Mouse (Mus musculus): ENCODE results near the gene Specc1.

The Specc1 gene

DNA sequence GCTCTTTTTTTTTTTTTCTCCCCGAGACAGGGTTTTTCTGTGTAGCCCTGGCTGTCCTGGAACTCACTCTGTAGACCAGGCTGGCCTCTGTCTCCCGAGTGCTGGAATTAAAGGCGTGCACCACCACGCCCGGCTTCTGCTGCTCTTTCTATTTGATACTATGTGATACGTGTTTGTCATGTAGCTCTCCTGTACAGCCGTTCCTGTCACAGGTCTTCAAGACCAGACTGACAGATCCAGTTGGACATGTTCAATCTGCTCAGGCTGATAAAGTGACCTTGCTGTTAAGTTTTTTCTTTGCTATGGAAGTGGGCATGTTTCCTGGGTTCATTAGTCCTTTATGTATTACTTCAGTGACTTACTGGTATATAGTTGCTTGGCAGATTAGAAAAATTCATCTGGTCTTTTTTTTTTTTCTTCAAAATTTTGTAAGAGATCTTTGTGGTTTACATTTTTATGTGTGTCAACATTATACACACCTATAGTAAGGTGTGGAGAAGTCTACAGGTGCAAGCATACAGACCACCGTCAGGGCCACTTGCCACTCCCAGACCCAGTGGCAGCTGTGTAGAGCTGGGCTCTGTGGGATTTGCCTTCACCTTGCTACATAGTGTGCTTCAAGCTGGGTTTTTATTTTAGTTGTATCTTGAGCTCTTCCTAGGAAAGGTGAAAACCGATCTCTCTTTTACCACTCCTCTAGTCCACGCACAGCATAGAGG lies 221.0 kb downstream of the Specc1 start:
- DNase-seq (ENCODE audit: low spot score in 2 of 2): no peak

DNA sequence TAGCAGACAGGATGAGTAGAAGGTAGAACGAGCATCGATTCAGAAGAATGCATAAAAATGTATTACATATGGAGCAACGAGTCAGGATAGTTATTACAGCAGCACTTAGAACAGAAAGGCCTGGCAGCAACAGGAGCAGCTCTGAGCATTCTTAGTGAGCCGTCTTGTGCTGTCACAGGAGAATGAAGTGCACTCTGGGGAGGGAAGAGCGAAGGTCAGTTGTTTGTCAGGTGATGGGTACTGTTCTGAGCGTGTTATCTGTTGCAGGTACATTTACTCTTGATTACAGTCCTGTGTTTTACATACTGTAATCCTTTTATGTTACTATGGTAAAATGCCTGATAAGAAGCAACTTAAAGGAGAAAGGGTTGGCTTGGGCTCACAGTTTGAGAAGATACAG lies 224.2 kb downstream of the Specc1 start:
- DNase-seq (ENCODE audit: low spot score in 2 of 2): no peak

GRCm38 (mm10) chr11:62184900-62185299 lies 228.3 kb downstream of the Specc1 start:
- DNase-seq (ENCODE audit: low spot score in 2 of 2): no peak

DNA sequence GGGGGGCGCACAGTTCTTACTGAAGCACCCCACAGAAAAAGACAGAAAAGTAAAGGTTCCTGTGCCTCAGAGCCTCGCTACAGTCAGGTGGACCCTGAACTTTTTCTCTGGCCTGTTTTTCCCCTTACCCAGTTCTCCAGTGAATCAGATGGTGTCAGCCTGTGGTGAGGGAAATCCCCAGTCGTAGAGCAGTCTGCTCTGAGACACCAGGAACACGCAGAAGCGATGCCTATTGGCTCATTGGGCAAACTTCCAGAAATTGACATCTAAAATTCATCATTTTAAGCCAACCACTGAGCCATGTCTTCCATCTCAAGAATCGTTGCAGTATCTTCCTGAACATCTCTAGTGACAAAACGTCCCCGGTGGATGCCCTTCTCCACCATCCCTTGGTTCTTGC lies 230.5 kb downstream of the Specc1 start:
- DNase-seq (ENCODE audit: low spot score in 2 of 2): no peak

DNA sequence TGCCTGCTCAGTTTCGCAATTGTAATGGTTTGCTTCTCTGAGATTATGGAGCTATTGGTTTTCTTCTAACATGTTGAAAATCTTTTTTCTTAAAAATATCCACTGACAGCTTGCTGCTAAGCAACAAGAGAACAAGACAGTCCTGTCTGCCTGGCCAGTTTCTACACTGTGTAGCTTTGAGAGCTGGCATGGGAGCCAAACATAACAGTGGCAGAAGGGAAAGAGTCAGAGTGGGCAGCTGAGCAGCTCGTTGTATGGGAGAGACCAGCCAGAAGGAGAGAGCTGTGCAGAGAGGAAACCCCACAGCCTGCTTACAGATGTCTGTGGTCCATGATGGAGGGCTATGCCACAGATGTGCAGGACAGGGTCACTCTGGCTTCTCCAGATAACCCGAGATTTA lies 235.5 kb downstream of the Specc1 start:
- no peak for DNase-seq (ENCODE audit: low spot score in 2 of 2)

- DNase-seq (ENCODE audit: low spot score in 2 of 2): no peak
Measured at GRCm38 (mm10) chr11:62193116-62193515, 236.6 kb downstream of the Specc1 start.

DNA sequence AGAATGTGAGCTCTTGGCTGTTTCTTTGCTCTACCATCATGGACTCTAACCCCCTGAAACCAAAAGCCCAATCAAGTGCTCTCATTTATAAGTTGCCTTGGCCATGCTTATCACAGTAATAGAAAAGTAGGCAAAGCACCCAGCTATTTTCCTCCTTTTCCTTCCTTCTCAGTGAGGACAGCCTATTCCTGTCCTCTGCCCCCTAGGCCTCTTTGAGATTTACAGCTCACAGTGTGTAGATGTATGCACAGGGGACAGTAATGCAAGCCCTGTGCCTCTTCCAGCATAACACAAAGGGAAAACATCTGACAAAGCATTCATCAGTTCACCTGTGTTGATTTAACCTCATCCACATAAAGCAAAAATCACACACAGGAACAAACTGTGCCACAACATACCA lies 237.7 kb downstream of the Specc1 start:
- DNase-seq (ENCODE audit: low spot score in 2 of 2): no peak

GRCm38 (mm10) chr11:62200901-62201512 lies 244.4 kb downstream of the Specc1 start:
- DNase-seq (ENCODE audit: low spot score in 2 of 2): no peak

DNA sequence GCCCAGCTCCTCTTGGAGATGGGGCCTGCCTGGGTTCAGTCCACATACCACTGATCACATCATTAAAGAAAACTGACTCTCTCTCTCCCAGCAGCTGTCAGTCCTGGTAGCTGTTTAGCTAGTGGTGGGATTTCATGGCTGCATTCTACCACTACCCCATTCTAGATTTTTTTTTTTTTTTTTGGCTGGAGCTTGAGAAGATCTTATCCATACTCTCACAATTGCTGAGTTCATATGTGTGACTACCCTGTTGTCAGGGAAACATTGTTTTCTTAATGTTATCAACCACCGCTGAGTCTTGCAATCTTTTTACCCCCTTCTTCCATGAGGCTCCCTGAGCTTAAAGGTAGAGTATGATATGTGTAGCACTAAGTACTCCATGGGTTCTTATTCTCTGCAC lies 246.1 kb downstream of the Specc1 start:
- no peak for DNase-seq (ENCODE audit: low spot score in 2 of 2)

DNA sequence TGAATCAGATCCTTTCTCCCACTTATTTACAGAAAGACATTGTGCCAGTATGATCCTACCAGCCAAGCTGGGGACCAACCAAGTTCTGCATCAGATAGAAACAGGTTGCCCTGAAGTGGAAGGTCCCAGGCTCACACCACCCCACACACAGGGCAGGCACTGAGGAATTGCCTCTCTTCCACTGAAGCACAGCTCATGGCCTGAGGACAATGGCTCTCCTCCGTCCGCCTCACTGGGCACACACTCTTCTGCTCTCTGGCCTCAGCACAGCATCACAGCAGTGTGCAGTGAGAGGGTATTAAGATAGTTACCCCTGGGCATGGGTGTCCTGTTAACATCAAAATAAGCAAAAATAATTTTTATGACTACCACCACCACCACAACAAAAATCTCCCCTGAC lies 252.5 kb downstream of the Specc1 start:
- no peak for DNase-seq (ENCODE audit: low spot score in 2 of 2)

- DNase-seq (ENCODE audit: low spot score in 2 of 2): no peak
Measured at GRCm38 (mm10) chr11:62209891-62210290, 253.3 kb downstream of the Specc1 start.

GRCm38 (mm10) chr11:62213384-62213989 lies 256.9 kb downstream of the Specc1 start:
- no peak for DNase-seq (ENCODE audit: low spot score in 2 of 2)

GRCm38 (mm10) chr11:62215107-62215506 lies 258.5 kb downstream of the Specc1 start:
- no peak for DNase-seq (ENCODE audit: low spot score in 2 of 2)

GRCm38 (mm10) chr11:62217751-62218150 lies 261.2 kb downstream of the Specc1 start:
- no peak for DNase-seq (ENCODE audit: low spot score in 2 of 2)

DNA sequence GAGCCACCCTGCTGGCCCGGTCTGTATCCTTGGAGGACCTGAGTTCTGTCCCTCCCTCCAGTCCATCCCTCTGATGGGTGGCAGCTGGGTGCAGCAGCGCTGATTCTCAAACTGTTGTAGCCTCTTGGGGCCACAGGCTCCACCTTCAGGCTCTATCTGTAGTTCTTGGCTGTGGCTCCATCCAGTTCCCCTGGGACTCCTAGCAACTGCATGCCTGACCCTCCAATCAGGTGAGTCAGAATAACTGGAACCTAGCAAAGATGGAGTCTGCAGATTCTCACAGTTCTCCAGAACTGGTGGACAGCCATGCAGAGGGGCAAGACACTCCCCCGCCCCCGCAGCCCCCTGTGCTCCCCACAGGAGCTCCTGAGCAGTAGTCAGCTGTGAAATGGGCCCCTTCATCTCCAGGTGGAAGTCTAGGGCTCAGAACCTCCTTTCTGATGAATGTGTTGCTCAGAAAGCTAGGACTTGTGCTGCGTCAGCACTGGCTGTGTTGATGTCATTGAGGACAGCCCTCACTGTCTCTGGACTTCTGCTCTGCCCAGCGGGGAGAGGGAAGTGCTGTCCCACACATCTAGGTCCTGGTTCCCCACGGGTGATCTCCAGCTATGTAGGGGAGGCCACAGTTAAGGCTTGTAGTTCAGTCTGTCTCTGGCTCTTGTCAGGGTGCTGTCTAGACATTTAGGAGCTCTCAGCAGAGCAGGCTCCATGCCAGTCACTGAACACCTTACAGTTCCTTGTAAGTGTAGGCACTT lies 264.4 kb downstream of the Specc1 start:
- no peak for DNase-seq (ENCODE audit: low spot score in 2 of 2)

DNA sequence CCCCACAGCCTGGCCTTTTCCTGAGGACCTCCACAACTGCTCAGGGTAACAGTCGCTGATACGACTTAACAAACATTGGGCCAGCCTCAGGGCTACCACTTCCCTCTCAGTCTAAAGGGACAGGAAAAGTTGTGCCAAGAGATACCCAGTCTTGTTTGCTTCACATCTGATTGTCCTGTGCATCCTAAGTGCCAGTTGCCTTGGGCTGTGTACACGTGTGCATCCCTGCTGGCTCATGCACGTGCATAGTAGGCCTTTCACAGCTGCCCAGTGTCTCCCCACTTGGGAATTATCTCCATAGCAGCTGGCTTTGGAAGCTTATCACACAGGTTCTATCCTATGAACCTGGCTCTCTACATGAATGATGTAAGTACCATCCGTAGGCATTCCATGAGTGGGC lies 266.9 kb downstream of the Specc1 start:
- no peak for DNase-seq (ENCODE audit: low spot score in 2 of 2)

- no peak for DNase-seq (ENCODE audit: low spot score in 2 of 2)
Measured at GRCm38 (mm10) chr11:62223962-62224361, 267.4 kb downstream of the Specc1 start.

DNA sequence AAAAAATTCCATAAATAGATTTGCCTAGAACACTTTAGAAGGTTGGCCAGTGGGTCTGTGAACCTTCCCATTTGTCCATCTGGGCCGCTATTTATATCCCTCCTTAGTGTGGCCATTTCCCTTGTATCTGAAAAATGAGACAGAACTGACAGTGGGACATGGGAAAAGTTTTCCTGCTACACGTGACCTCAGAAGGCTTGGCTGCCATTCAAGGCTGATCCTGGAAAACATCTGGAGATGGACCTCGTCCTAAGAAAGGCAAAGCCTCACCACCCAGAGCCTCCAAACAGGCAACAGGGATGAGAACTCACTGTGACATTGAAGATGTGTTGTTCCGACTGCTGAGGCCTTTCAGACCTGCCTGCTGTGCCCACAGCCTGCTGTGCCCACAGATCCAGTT lies 268.2 kb downstream of the Specc1 start:
- DNase-seq (ENCODE audit: low spot score in 2 of 2): no peak

DNA sequence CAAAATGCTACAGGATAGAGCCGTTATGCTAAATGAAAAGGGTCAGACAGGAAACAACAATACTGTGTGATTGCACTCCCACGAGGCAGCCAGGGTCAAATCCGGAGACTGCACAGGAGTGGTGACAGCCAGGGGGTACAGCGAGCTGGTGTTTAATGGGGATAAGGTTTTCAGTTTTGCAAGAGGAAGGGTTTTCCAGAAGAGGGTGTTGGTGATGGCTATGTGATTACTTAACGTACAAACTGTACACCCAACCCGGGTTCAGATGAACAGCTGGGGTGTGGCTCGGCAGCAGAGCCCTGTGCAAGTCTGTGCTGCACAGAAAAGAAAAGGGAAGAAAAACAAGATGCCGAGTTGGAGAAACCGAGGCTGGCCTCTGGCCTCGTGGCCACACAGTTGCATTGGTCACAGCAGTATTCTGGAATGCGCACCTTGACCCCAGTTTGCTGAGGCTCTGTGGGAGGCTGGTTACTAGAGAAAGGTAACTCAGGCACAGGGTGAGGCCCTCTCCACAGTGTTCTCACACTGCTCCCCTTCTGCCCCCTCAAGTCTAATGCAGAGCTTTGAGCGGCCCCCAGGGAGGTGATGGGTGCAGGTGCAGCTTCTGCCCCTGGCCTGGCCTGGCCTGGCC lies 284.2 kb downstream of the Specc1 start:
- no peak for DNase-seq (ENCODE audit: low spot score in 2 of 2)

DNA sequence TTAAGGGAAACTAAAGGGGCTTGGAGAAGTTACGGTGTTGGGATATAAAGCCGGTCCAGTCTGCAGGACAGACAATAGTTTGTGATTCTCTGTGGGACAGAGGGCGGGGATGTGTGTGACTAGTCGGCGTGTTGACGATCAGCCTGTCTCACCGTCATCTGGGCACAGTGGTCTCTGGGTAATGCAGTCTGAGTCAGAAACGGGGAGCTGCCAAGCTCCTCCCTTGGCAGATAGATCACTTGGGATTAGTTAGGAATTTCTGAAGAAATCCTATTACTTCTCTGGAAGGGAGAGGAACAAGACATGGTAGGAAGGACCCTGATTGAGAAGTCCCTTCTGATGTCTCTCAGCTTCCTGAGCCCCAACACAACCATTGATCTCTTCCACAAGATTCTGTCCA lies 287.3 kb downstream of the Specc1 start:
- no peak for DNase-seq (ENCODE audit: low spot score in 2 of 2)

DNA sequence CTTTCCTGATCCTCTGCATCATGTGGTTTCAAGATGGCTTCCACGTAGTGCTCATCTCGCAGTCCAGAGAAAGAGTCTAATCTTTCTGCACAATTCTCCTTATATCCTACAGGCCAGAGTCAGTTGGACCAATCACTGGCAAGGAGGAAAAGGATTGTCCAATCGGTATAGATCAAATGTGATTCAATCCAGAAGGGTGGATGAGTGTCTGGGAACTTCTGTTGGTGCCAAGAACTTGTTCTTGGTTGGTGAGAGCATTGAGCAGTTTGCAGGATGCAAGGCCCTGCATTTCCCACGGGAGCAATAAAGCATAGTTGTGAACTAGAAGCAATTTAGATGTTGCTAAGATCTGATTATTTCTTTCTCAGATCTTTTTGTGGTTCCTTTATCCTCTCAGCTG lies 287.9 kb downstream of the Specc1 start:
- no peak for DNase-seq (ENCODE audit: low spot score in 2 of 2)

- no peak for DNase-seq (ENCODE audit: low spot score in 2 of 2)
Measured at GRCm38 (mm10) chr11:62247759-62248400, 291.3 kb downstream of the Specc1 start.

Measured in cerebellum, postnatal 4 days (tissue).